Mouse (Mus musculus) embryo, embryonic 11.5 days (tissue): ENCODE measurements around the gene Cyfip2.

ENCODE experiments used
- DNase-seq: peaks from one replicate; pipeline ENCODE4 v3.0.0-alpha.2; 2012; ENCODE audit warnings: low read depth, low spot score

Gene Cyfip2

GRCm38 (mm10) chr11:46236976-46237375, 75.7 kb downstream of the Cyfip2 start:
- no peak for DNase-seq

DNA sequence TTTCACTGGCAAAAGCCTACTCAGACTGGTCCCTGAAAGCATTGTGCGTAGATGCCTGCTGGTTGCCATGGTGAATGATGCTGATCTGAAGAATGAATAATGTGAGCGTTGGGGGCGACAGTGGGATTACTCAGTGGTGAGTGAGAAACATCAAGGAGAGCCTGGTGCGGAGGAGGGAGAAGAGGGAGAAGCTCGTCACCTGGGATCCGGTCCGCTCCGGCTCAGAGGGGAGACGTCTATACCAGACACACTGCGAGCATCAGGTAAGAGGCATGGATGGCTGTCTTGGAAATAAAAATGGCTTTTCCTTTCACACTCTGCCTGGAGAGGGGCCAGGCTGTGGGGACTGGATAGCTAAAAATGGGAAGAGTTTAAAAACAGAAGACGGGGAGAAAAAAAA, 77.3 kb downstream of the Cyfip2 start, which contains the start of gene Fndc9:
Gene Fndc9 (plus strand): TSS at position 198 of the 400 bp plus-strand sequence.
- DNase-seq, result no peak

DNA sequence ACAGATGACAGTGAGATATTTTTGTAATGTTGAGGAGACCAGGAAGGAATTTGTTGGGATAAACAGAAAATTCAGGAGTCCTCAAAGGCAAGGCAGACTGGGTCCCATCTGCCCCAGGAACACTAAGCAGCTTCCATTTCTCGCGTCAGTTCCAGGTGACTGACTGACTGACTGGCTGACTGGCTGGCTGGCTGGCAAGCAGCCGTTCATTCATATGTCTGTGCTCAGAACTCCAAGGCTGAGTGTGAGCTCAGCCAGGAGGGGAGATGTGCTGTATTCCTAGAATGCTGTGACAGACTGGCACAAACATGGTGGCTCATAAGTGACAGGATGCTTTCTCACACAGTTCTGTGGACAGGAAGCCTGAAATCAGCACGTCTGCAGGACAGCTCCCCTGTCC, 78.7 kb downstream of the Cyfip2 start:
- DNase-seq, result no peak

DNA sequence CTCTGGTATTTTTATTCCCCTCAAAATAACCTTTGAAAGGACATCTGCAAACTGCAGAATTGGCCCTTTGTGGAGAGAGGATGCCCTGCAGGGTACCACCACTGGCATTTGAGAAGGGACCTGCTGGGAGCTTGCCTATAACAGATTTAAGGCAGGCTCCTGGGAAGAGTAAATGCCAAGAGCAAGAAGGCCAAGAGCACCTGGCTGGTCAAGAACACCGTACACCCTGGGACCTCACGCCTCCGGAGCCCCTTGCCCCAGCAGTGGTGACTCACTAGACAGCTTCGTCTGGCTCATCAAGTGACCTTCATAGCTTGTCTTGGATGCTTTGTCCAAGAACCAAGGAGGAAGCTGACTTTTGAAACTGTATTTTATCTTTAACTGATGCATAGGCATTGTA, 79.9 kb downstream of the Cyfip2 start:
- no peak for DNase-seq

DNA sequence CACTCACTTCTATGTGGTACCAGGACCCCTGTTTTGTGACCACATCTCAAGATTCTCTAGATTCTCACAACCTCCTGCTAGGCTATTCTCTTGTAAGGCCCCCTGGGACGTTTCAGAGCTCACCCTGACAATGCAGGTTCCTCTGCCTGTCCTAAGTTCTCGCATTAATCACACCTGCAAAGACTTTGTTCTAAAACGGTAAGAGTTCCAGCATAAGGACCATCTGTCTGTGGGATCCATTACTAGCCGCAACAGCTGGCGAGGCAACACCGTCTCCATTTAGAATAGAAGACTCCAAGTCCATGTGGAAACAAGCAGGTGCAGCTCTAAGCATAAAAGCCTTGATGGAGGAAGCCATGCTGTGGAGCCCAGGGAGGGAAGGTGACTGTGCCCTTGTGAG, 82.5 kb downstream of the Cyfip2 start:
- no peak for DNase-seq

DNA sequence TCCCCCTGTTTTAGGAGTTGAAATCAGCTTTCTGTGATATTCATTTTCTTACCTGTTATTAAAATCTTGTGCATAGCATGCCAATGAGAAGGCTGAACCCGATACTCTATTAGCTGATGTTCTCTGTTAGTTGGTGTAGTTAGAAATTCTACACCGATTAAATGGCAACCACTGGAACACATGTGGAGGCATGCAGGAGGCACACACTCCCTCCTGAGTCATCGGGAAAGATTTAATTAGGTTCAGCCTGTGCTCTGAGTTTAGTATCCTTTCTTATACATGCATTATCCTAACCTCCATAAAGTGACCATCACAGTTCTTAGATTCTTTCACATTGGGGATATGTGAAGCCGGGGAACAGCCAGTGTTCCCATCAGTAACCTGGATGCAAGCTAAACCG, 87.3 kb downstream of the Cyfip2 start:
- no peak for DNase-seq

GRCm38 (mm10) chr11:46223575-46223974, 89.1 kb downstream of the Cyfip2 start:
- no peak for DNase-seq

GRCm38 (mm10) chr11:46220211-46220610, 92.4 kb downstream of the Cyfip2 start:
- no peak for DNase-seq

- no peak for DNase-seq
Measured at GRCm38 (mm10) chr11:46219380-46219779, 93.3 kb downstream of the Cyfip2 start.

- DNase-seq, result no peak
Measured at GRCm38 (mm10) chr11:46218584-46218983, 94.1 kb downstream of the Cyfip2 start.

DNA sequence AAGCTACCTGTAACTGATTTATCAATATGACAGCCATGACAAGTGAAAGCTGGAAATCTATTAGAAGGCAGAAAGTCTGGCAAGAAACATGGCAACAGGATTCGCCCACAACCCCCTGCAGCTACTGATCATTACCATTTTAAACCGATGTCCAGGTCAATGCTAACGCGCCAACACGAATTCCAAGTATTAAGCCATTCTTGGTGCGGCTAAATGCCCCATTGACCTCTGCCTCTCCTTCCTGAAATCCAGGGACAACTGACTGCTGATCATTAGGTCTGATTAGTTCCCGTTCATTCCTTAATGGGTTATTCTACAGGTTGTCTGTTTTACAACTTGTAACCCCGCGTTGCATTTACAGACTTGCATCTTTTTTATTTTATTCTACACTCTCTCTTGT, 95.0 kb downstream of the Cyfip2 start:
- no peak for DNase-seq

DNA sequence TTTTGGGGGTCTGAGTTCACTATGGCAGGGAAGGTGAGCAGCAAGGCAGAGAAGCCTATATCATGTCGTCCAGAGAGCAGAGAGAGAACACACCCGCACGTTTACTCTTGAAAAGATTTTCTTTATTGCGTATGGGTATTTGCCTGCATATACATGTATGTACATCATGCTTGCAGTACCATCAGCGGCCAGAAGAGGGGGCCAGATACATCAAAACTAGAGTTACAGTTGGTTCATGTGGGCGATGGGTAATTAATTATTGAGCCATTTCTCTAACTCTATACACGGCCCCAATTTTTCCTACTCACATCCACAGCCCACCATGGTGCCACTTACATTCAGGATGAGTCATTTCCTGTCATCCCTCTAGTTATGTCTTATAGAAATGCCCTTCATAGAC, 96.0 kb downstream of the Cyfip2 start:
- DNase-seq, result no peak

GRCm38 (mm10) chr11:46215354-46215753, 97.3 kb downstream of the Cyfip2 start:
- DNase-seq, result peak; percentile 90

- no peak for DNase-seq
Measured at GRCm38 (mm10) chr11:46214368-46215230, 98.1 kb downstream of the Cyfip2 start.

DNA sequence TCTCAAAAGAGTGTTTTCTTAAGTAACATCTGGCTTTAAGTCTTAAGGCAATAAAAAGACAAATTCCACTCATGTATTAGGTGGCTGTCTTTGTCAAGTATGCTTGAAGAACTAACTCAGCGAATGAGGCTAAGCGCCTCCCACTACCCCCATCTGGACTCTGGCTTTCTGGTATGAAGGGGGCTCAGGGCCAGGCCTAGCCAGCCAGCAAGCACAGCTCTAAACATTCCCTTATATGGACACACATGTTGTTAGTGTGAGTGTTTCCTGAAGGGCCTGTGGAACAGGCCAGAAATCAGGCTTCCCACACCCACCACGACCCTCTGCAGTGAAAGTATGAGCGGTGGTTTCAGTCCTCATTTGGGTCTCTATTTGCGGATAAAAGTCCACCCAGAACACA, 98.8 kb downstream of the Cyfip2 start:
- no peak for DNase-seq

GRCm38 (mm10) chr11:46211858-46212257, 100.8 kb downstream of the Cyfip2 start:
- no peak for DNase-seq

DNA sequence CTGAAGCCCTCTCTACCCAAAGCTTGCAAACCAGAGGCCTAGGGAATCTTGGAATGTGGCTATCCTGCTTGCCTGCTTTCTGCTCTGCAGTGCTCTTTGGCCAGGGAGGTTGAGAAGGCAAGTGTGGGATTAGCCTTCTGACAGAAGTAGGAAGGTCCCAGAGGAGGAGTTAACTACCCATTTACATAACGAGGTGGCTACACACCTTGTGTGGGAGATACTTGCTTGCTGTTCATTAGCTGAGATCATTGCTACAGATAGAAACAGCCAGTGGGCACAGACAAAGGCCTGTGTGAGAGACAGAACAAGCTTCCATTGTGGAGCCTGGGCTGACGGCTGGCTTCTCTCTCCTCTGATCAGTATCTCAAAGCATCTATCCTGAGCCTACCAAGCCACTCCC, 102.8 kb downstream of the Cyfip2 start:
- no peak for DNase-seq

DNA sequence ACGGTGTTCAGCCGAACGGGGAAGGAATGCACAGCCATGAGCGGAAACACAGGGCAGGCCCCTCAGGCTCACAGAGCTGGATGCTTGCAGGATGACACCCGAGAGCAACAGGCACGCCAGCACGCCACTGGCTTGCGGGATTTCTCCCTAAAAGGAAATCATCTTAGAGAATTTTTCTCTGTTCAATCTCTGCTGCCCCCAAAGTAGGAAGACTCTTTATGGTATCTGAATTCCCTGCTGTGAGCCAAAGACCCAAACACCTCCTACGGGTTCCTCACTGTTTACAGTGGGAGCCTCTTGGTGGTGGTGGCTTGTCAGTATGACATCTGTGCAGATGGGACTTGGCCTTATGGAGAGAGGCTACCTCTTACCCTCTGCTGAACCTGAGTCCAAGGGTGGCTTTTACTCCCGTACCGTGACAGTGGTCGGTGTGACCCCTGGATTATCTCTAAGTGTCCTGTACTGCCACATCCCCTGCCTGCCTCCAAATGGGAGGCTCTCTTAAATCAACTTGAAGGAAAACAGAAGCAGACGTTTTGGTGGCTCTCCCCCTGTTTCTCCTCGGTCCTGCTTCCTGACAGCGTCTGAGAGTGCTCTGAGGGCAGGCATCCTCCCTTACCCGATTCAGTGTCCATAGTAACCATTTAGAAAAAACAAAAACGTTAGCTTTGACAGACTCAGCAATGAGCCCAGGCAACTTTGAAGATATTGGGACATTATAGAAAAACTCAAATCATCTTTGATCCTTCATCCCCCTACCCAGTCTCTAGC, 106.8 kb downstream of the Cyfip2 start:
- no peak for DNase-seq

DNA sequence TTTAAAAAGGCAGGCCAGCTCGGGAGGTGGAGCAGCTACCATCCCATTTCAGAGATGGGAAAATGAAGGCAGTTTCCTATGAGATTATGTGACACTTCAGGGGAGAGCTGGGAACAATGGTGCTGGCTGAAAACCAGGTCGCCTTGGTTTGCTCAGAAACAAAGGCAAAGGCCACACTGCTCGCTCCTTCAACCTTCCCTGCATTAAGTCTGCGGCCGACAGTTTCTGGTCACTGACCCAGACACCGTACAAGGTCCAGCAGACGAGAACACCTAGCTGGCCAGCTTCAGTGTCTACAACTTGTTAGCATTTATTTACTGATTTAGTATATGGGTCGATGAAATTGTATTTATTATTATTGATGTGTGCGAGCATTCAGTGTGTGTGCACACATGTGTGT, 107.8 kb downstream of the Cyfip2 start:
- DNase-seq, result no peak

GRCm38 (mm10) chr11:46202547-46202887, 110.1 kb downstream of the Cyfip2 start:
- no peak for DNase-seq

DNA sequence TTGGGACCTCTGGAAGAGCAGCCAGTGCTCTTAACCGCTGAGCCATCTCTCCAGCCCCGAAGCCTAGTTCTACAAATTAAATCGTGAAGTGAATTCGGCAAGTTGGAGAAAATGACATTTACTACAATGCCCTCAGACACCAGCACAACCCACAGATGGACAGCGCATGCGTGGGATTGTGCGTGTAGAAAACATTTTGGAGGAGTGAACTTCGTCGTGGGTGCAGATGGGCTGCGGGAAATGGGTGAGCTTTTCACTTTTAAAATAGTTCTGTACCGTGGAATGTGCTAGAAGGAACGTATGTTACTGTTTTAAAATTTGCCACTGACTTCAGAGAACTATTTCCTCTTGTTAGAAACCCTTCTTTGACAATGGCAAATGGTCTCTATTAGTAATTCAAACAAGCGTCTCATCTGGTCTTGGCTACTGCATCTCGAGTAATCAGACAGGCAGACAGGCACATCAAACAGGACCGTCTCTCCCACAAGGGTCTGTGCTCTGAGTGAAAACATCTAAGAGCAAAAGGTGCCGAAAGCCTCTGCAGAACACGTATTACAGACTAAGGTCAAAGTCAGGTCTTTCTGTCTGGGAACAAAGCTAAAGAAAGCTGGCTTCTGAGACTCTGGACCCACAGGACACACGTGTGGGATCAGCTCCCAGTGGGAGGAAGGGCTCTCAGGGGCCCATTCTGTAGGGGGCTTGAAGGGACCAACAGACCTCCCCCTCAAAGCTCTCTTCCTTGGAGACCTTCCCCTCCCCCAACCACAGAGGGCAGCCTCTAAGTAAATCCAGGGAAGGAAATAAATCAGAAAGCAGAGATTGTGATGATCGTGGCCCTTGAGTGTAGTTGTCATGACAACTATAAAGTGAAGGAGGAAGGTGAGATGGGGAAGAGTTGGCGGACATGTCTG, 110.8 kb downstream of the Cyfip2 start:
- no peak for DNase-seq

DNA sequence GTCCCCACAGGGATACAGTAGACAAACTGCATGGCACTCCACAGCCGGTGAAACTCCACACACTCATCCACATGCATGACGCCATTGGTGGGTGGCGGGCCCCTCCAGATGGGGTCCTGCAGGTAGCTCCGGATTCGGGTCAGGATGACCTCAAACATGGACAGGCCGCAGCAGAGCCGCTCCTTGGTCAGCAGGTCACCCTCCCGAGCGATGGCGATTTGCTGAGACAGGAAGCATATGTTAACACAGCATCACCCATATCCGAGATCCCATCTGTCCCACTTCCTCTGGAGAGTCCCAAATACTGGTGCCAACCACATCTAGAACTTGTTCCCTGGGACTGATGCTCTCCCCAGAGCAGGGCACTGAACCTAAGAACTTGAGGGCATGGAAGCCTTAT, 112.0 kb downstream of the Cyfip2 start:
- DNase-seq, result no peak
